Mouse (Mus musculus) ES-Bruce4 (cell line): ENCODE results near the gene 4833439L19Rik. TPM values are rescaled to one million over a fixed set of nuclear protein-coding genes. Genes with fewer than 3 reads are reported as not detected.
A peak's percentile ranks its signal among the peaks of the same experiment; 100 is the strongest.

ENCODE experiments used
- H3K27ac ChIP-seq: 2 replicates; pipeline ENCODE4 v1.5.1; 2012; ENCODE audit warnings: low read length, inconsistent platforms; ENCODE audit not compliant: insufficient read depth
- H3K27me3 ChIP-seq: 2 replicates; pipeline ENCODE4 v1.6.1; 2012; ENCODE audit warnings: mild to moderate bottlenecking, low read length, inconsistent platforms; ENCODE audit not compliant: control insufficient read depth, poor library complexity, insufficient read depth, severe bottlenecking
- H3K36me3 ChIP-seq: 2 replicates; pipeline ENCODE4 v1.6.1; 2012; ENCODE audit warnings: inconsistent platforms, mild to moderate bottlenecking, low read length, moderate library complexity; ENCODE audit not compliant: control insufficient read depth, poor library complexity, insufficient read depth, severe bottlenecking
- H3K4me1 ChIP-seq: one replicate; pipeline ENCODE4 v1.8.1; 2011; ENCODE audit warnings: low read length; ENCODE audit not compliant: control insufficient read depth, insufficient read depth
- H3K4me3 ChIP-seq: 2 replicates; pipeline ENCODE4 v1.5.1; 2011; ENCODE audit warnings: low read depth, mild to moderate bottlenecking, low read length
- H3K9ac ChIP-seq: 2 replicates; pipeline ENCODE4 v1.6.1; 2012; ENCODE audit warnings: low read depth, mild to moderate bottlenecking, inconsistent platforms; ENCODE audit not compliant: poor library complexity, severe bottlenecking
- H3K9me3 ChIP-seq: replicated peaks from 2 replicates; pipeline ENCODE4 v1.6.1; 2012; ENCODE audit warnings: mild to moderate bottlenecking, low read length, inconsistent platforms; ENCODE audit not compliant: control insufficient read depth, poor library complexity, insufficient read depth, severe bottlenecking
- CTCF ChIP-seq: IDR thresholded peaks from one replicate; pipeline ENCODE4 v1.8.1; 2011; ENCODE audit warnings: low read depth, low read length
- EP300 ChIP-seq: IDR thresholded peaks from 2 replicates; pipeline ENCODE4 v1.6.1; 2011; ENCODE audit warnings: low read depth, low read length; ENCODE audit not compliant: insufficient read depth
- POLR2A ChIP-seq: IDR thresholded peaks from one replicate; pipeline ENCODE4 v1.8.1; 2011; ENCODE audit warnings: low read length; ENCODE audit not compliant: insufficient read depth
- polyA plus RNA-seq: library from polyadenylated mRNA; stranded (reverse); fragments of >200 nt; gene quantifications from 2 replicates; pipeline ENCODE4 v1.2.4, GENCODE M21; 2011; ENCODE audit warnings: low read depth; ENCODE audit not compliant: missing spikeins, insufficient read depth, insufficient read length

Gene 4833439L19Rik
- polyA plus RNA-seq, 1 experiment, result 110 TPM

GRCm38 (mm10) chr13:54608002-54608401 lies 42.8 kb upstream of the 4833439L19Rik start:
- Histone ChIP-seq H3K27me3 (no peaks in the 10 kb centered on the region), H3K9me3 (no peaks in the 10 kb centered on the region), H3K9ac (no peak overlapping the region), H3K36me3 (no peaks in the 10 kb centered on the region), H3K4me3 (no peak overlapping the region), H3K4me1 (peaks cover 9% of the 10 kb centered on the region), H3K27ac (no peak overlapping the region)
- TF ChIP-seq EP300 (no peak), POLR2A (no peak), CTCF (no peak)

GRCm38 (mm10) chr13:54607204-54607603 lies 42.0 kb upstream of the 4833439L19Rik start:
- H3K27ac ChIP-seq, result peak overlapping the region; percentile 16; the same call in 1 of the 2 replicates
- no peak overlapping the region for H3K4me3 ChIP-seq
- peak overlapping the region; percentile 2; the same call in 1 of the 2 replicates for H3K9ac ChIP-seq
- H3K27me3 ChIP-seq, result no peaks in the 10 kb centered on the region
- no peaks in the 10 kb centered on the region for H3K9me3 ChIP-seq
- no peak for TF ChIP-seq CTCF
- no peak for TF ChIP-seq EP300
- no peak for TF ChIP-seq POLR2A
- peaks cover 10% of the 10 kb centered on the region for H3K4me1 ChIP-seq
- H3K36me3 ChIP-seq, result no peaks in the 10 kb centered on the region

- H3K4me3 ChIP-seq, result no peak overlapping the region
- no peak overlapping the region for H3K9ac ChIP-seq
- peak overlapping the region; percentile 42 for H3K27ac ChIP-seq
- peaks cover 10% of the 10 kb centered on the region for H3K4me1 ChIP-seq
- H3K27me3 ChIP-seq, result no peaks in the 10 kb centered on the region
- TF ChIP-seq CTCF, result no peak
- no peak for TF ChIP-seq EP300
- H3K36me3 ChIP-seq, result no peaks in the 10 kb centered on the region
- no peaks in the 10 kb centered on the region for H3K9me3 ChIP-seq
Measured at GRCm38 (mm10) chr13:54605426-54605825, 40.2 kb upstream of the 4833439L19Rik start.

- Histone ChIP-seq H3K9ac (no peak overlapping the region), H3K27me3 (no peaks in the 10 kb centered on the region), H3K36me3 (no peaks in the 10 kb centered on the region), H3K4me3 (no peak overlapping the region), H3K9me3 (no peaks in the 10 kb centered on the region), H3K27ac (no peak overlapping the region), H3K4me1 (peaks cover 10% of the 10 kb centered on the region)
- no peak for TF ChIP-seq CTCF
- no peak for TF ChIP-seq POLR2A
- no peak for TF ChIP-seq EP300
Measured at GRCm38 (mm10) chr13:54604221-54604620, 39.0 kb upstream of the 4833439L19Rik start.

- TF ChIP-seq EP300 (no peak), CTCF (no peak), POLR2A (no peak)
- Histone ChIP-seq H3K4me1 (peaks cover 10% of the 10 kb centered on the region), H3K9me3 (no peaks in the 10 kb centered on the region), H3K27ac (no peak overlapping the region), H3K27me3 (no peaks in the 10 kb centered on the region), H3K4me3 (no peak overlapping the region), H3K9ac (no peak overlapping the region), H3K36me3 (no peaks in the 10 kb centered on the region)
Measured at GRCm38 (mm10) chr13:54603501-54603900, 38.3 kb upstream of the 4833439L19Rik start.

- TF ChIP-seq POLR2A (no peak), EP300 (0 out of 2 replicates have a peak, but pooled peaks have one; percentile 58), CTCF (no peak)
- Histone ChIP-seq H3K36me3 (no peaks in the 10 kb centered on the region), H3K9me3 (no peaks in the 10 kb centered on the region), H3K4me3 (no peak overlapping the region), H3K27ac (peak overlapping the region; percentile 47), H3K27me3 (no peaks in the 10 kb centered on the region), H3K9ac (no peak overlapping the region), H3K4me1 (peaks cover 10% of the 10 kb centered on the region)
Measured at GRCm38 (mm10) chr13:54602639-54603111, 37.4 kb upstream of the 4833439L19Rik start.
